Mouse (Mus musculus) spleen, postnatal 4 days (tissue): ENCODE measurements at regions not wholly inside any gene's neighbourhood (a gene's known extent, or its start where the extent isn't known, plus 50 kb on each side); places are given as distances from the start of the nearest gene placed in this dataset.
"Not testable (repeated sequence)": the region's sequence is repeated elsewhere in the genome, so short reads cannot be mapped to it uniquely, and the experiment has no call there.

Experiments
- DNase-seq, 2 experiments: peaks; one replicate each; pipeline ENCODE4 v3.0.0; 2022; ENCODE audit warnings: low spot score in 2 of 2

DNA sequence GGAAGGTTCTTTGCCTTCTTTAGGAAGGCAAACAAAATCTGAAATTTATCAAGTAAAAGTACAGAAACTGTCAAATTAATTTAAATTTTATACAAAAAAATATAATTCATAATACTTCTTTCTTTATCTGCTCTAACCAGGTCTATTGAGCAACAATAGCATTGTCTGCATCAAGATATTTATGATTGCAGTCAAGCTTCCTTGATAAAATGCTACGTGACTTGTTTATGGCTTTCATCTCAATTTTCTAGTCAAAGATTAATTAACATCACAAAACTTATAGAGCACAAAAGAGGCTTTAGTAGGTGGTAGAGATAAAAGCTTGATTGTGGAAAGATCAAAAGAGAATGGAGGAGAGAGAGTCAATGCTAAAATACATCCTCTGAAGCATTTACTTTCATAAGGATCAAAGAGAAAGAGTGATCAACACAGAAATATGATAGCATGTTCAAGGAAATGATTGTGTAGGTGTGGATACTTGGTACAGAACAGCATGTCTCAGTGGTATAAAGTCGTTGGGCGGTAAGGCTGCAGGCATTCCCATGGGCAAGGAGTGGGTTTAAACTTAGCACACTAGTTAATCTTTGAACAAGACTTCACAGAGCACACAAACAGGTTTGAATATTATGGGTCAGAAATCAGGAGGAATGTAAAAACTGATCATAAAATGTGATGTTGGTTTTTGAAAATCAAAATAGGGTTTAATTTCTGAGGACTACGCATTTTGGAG is 164.3 kb upstream of the Speer4f2 start:
- DNase-seq = no peak

DNA sequence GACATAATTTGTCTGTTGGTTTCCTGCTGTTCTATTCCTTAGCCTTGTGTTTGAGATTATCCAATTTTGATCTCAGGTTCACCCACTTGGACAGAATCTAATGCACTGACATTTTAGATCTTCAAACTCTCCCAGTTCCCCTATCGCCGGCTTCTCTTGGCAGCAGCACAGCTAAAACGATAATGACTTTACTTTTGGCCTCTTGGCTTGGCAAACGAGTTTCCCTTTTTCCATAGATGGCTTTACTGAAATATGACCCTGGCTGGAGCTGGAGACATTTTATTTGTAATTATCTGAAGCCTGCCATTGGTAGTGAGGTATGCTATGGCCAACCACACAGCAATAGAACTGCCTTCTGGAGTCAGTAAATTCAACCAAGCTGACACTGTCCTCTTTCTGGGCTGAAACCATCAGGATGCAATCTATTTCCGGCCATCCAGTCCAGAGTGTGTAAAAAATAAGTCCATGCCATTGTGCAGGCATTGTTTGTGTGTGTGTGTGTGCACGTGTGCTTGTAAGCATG is 162.2 kb upstream of the Speer4f2 start:
- no peak for DNase-seq

DNA sequence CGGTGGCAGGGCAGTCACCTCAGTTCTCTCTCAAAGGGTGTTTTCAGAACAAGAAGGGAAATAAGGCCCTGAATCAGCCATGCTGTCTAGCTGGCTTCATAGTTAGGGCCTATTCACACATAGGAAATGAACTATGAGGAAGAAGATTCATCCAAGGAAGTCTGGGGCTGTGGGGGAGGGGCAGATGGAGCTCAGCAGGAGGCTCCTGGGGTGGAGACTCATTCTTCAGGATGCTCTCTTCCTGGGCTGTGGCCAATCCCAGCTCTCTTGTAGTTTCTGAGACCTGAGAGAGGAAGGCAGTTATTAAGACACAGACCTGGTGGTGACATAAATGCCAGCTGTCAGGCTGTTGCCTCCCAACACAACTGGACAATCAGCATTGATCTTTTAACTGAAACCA is 149.4 kb upstream of the Speer4f2 start:
- not testable (repeated sequence) for DNase-seq

DNA sequence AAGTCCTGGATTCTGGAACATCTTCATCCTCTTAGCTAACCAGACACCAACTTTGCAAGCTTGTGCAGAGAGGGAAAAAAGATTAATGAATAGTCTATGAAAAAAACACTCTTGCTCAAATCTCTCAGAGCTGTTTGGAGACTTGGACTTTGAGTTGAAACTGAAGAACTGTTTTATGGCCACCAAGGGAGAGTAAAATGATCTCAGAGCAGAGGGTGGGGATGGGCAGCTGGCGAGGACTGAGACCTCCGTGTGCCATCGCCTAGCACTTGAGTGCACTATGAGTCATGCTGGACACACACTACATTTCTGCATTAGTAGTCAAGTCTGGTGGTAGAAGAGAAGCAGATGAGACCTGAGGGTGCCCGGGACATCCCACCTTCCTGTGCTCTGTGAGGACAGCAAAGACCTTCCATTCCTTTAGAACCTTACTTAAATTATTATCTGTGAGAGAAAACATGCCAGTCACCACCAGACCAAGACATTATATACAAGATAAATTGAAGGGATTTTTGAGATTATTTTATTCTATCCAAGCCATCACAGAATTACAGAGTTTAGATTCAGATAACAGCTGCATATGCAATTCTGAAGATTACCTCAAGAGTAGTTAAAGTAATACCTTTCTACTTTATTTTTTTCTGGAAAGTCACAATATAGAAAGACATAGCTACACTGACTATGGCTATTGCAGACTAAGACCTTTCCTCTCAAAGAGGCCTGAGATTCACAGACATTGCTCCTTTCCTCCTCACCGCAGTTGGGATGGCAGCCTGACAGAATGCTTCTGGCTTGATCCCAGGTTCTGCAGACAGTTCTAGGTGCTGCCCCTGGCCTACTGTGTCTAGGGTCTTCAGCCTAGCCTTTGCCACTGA is 125.0 kb upstream of the Speer4f2 start:
- no peak for DNase-seq

DNA sequence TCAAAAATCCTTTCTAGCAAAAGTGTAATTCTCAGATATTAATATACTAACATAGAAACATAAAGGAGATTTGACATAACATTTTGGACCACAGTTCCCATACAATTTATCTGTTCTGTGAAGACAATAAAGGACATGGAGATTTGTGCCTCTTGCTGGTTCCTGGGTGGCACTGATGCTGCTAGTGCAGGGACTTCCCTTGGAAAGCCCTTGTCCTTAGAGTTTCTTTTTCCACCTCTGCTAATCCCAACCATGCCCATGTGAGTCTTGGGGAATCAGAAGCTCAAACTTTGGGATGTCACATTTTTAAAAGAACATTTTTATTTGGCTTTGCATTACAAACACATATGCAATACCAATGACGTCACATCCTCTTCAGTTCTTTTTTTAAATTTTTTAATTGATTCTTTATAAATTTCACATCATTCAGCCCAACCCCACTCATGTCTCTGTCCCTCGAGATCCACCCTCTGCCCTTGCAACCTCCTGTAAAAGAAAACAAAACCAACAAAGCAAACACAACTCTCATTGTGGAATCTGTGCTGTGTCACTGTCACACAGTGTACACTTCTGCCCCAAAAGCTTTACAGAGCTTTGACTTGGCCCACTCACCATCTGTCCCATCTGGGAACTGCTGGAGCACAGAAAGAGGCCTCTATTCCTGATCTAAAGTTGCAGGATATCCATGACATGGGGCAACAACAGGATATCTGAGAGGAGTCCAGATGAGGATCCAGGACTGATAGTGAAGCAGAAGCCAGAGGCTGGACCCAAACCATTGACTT is 112.2 kb upstream of the Speer4f2 start:
- DNase-seq = no peak

DNA sequence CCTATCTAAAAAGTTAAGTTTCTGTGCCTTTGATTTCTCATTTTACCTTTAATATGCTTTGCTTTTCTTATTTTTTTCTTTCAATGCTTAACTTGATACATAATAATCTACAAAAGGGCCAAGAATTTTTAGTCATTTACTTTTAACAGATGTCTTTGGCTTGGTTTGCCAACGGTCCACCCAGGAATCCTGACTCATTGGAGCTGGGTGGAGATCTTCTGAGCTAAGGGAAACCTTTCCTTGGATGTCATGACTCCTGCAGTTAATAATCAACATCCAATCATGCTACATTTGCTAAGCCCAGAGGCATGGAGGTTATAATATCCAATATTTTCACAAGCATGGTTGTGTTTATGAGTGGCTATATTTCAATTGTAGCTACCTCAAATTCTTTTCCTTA is 110.9 kb upstream of the Speer4f2 start:
- DNase-seq = no peak

DNA sequence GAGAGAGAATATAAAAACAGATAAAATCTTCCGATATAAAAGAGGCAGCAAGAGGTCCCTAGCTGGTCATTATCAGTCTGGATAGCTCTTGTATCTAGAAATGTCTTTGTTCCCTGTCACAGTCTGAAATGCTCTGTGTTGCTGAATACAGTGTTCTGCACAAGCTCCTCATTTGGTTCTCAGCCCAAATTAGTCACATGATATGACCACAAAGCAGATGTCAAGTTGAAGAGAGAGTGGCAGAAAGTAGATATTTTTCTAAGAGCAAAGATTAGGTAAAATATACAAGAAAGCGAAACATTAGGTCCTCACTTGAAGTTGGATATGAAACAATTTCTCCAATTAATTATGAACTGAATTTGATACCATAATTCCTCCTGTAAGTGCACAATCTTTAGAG is 101.8 kb upstream of the Speer4f2 start:
- DNase-seq = no peak

DNA sequence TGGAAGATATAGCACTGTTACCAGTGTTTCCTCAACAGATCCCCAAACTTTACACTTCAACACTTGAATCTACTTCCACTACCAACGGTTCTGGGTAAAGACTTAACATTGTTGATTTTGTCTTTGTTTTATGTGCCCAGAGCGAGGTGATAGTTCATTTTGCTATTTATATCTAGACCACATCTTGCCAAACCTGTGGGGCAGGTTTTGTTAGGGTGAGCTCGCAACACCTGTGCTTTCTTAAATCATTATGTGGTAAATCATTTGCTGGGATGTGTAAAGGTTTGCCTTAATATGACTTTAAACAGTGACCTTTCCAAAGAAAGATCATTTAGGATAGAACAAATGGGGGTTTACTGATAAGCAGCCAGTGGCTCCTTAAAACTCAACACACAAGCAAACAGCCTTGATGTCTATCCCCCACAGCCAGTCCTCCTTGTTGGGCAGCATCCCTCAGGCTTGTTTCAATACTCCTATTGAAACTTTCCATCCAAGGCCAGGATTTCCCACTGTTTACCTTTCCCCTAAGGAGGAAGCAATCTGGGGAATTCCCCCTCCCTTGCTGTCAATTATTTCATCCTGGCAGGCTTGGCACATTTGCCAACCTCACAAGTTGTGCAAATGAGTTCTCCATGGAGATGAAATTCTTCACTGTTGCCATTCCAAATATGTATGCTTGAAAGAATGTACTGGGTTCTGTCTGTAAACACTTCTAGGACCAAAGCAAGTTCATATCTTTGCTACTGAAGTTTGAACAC is 101.1 kb upstream of the Speer4f2 start:
- no peak for DNase-seq

DNA sequence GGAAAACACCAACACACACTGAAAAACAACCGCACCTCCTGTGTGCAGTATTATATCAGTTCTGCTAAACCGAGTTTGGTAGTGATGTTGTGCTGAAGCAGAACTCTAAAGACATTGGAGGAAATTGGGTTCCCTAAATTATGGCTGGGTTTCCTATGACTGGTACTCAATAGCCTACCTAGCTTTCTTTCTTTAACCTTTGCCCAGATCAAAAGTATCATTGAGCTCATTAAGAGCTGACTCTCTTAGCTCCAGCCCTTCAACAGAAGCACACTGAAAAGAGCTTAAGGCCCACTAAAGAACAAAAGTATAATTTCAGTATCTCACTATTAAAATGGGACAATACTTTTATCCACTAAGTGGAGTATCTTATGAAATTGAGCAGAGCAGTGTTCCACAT is 97.6 kb upstream of the Speer4f2 start:
- no peak for DNase-seq

DNA sequence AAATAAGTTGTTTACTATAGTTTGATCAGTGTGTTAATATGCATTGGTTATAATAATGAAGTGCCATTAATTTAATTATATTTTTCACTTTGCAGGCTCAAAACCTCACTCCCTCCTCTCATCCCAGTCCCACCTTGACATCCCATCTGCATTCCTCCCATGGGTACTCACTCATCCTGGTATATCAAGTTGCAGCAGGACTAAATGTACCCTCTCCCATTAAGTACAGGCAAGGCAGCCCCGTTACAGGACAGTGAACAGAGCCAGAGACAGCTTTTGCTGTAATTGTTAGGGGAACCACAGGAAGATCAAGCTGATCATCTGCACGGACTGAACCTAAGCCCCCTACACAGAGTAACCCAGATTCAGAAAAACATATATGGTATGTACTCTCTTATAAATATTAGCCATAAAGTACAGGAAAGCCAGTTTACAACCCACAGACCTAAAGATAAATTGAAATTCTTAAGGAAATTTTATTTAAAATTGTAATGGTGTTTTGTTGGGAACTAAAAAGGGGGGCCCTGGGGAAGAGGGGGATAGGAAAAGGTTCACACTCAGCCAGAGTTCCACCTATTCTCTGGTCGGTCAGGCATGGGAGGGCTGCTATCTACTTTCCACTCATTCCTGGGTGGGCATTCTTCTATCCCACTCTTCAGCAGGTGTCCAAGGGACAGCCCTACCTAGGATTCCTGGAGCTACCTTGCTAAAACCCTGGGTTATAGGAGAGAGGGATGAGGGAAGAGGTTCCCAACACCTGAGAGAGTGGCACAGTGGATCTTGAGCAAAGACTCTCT is 96.0 kb upstream of the Speer4f2 start:
- DNase-seq = no peak

DNA sequence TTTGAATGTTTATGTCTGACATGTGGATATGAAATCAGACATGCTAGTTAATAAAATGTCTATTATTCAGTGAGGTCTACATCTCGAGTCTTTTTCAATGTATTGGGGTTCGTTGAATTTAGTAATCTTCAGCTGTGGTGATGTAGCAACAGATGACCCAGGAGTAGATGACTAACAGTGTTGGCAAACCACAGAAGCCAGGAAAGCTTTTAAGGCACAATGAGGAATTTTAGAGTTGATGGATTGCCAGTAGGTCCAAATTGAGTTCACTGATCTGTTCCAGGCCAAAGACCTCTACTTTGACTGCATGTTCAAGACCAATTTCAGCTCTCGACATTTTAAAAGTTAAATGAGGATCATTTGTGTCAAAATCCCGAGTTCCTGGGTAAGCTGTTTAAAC is 92.8 kb upstream of the Speer4f2 start:
- DNase-seq = no peak

DNA sequence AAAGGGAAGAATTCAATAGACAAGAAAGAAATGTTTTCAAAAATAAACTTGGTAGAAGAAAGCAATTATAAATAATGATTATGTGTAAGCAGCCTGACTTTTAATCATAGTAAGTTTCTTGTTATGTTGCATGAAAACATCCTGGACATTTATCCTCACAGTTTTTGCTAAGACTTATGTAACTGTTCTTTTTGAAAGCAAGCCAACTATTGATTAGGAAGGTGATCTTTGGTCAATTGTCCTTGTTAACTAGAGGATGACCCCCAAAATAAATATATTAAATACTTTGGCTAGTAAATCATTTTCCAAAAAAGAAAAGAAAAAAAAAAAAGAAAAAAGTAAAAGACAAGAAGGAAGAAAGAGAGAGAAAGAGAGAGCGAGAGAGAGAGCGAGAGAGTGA is 92.0 kb upstream of the Speer4f2 start:
- DNase-seq = no peak

DNA sequence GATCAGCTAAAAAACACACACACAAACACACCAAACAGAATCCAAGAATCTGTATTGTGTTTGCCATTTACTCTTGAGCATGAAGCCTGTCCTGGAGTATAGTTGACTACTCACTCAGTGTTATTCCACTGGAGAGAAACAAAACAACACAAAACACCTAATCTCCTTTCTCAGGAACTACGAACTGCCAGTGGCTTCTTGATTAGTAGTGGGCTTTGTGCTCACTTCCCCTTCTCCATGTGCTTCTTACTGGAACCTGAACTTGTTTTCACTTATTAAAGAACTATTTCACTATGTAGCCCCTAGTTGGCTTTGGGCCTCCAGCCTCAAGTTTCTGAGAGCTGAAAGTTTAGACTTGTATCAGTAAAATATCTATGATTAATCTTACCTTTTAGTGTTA is 84.0 kb upstream of the Speer4f2 start:
- no peak for DNase-seq

DNA sequence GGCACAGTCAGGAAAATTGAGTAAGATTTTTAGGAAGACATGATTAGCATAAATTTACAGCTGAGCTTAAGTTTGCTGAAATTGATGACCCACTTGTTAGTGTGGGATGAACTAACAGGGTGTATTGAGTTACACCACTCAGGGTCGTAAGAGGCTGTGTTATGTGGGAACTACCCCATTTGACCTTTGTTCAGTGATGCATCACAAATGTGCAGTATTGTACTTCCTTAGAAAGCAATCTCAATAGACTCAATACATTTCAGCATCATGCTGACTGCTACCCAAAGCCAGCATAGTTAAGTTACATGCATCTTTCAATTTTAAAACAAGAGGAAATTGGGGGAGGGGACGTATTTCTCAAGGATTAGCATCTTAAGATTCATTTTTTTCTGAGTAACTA is 80.4 kb upstream of the Speer4f2 start:
- no peak for DNase-seq

DNA sequence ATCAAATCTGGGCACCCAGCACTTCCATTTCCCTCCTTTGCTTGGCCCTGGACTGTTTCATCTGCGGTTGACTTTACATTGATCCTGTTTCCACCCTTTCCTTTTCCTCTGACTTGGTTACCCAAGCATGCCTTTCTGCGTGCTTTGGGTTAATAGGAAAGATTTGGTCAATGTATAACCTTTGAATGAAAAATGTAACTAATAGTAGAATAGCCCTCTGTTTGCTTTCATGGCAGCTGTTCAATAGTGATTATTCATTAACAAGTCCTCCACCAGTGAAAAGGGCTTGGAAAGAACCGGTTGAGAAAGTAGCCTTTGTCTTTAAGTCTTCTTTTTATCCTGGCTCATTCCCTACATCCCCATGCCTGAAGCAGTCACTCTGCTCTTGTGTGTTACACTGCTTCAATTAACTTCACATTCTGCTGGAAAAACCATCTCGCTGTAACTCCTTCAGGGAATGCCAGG is 76.4 kb upstream of the Speer4f2 start:
- no peak for DNase-seq

DNA sequence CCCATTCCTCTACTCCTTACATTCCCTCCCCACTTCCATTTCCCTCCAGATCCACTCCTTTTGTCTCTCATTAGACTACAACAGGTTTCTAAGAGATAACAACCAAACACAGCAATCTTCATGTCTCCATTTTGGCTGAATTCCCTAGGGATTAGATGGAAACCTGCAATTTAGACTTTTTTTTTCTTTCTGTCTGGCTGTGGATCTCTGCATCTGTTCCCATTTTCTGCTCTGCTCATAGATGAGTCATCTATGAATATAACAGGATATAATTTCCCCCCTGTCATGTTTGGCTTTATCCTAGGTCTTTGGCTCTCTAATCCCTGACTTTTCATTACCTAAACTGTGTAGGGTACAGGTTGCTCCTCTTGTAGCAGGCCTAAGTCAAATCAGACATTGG is 73.1 kb upstream of the Speer4f2 start:
- no peak for DNase-seq

DNA sequence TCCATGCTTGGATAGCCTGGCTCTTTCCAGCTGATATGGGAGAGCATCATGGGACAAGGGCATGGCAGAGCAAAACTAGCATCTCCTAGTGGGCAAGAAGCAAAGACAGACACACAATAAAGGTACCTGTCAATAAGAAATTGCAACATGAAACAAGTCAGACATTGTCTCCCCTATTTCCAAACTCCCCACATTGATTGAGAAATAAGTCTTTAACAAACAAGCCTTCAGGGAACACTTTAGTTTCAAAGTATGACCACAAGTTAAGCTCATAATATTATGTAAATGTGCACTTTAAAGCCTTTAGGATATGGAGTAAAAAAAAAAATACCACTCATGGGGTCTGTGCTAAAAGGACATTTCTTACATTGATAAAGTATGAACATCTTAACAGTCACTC is 51.5 kb upstream of the Speer4f2 start:
- no peak for DNase-seq
